Mouse (Mus musculus): ENCODE measurements around the gene Fam229a.

GRCm38 (mm10) chr4:129495672-129496562 lies 4.9 kb downstream of the Fam229a start:
- TF ChIP-seq TAL1 (conservative IDR thresholded peaks at IDR 0.05; ENCODE audit: low read depth, low read length) (no peak), CTCF (IDR thresholded peaks at IDR 0.05; ENCODE audit: low read depth, low read length) (no peak), GATA1 (IDR thresholded peaks at IDR 0.05; ENCODE audit: borderline replicate concordance, low read length) (no peak), POLR2AphosphoS5 (IDR thresholded peaks at IDR 0.05; ENCODE audit: insufficient replicate concordance, low read depth, low read length) (no peak)

All from G1E (cell line).